Mouse (Mus musculus) CD4-positive, CD25-positive, alpha-beta regulatory T cell, adult 2 months (primary cell): ENCODE measurements around the gene Arhgap18.

Experiments
- DNase-seq: peaks from one replicate; pipeline ENCODE4 v3.0.0-alpha.2; 2012; ENCODE audit warnings: low read depth, low spot score

The Arhgap18 gene

GRCm38 (mm10) chr10:26828412-26829137, 75.4 kb downstream of the Arhgap18 start:
- peak; percentile 30 for DNase-seq

GRCm38 (mm10) chr10:26832068-26832467, 78.8 kb downstream of the Arhgap18 start:
- no peak for DNase-seq

GRCm38 (mm10) chr10:26832669-26833249, 79.5 kb downstream of the Arhgap18 start:
- no peak for DNase-seq

GRCm38 (mm10) chr10:26833393-26833792, 80.2 kb downstream of the Arhgap18 start:
- DNase-seq = no peak

- no peak for DNase-seq
Observed at GRCm38 (mm10) chr10:26849311-26849710, 96.1 kb downstream of the Arhgap18 start.

- no peak for DNase-seq
Observed at GRCm38 (mm10) chr10:26849854-26850253, 96.6 kb downstream of the Arhgap18 start.

GRCm38 (mm10) chr10:26854556-26855100, 101.4 kb downstream of the Arhgap18 start:
- no peak for DNase-seq

- no peak for DNase-seq
Observed at GRCm38 (mm10) chr10:26855851-26856535, 102.8 kb downstream of the Arhgap18 start.

- no peak for DNase-seq
Observed at GRCm38 (mm10) chr10:26857583-26857982, 104.4 kb downstream of the Arhgap18 start.

GRCm38 (mm10) chr10:26858537-26858936, 105.3 kb downstream of the Arhgap18 start:
- no peak for DNase-seq

GRCm38 (mm10) chr10:26861231-26861630, 108.0 kb downstream of the Arhgap18 start:
- no peak for DNase-seq

- DNase-seq = no peak
Observed at GRCm38 (mm10) chr10:26862207-26862606, 109.0 kb downstream of the Arhgap18 start.

GRCm38 (mm10) chr10:26863982-26864381, 110.8 kb downstream of the Arhgap18 start:
- no peak for DNase-seq

GRCm38 (mm10) chr10:26870802-26871201, 117.6 kb downstream of the Arhgap18 start:
- no peak for DNase-seq

- no peak for DNase-seq
Observed at GRCm38 (mm10) chr10:26877309-26877708, 124.1 kb downstream of the Arhgap18 start.

- peak; percentile 3 for DNase-seq
Observed at GRCm38 (mm10) chr10:26878924-26879600, 125.8 kb downstream of the Arhgap18 start.

GRCm38 (mm10) chr10:26884949-26885348, 131.7 kb downstream of the Arhgap18 start:
- no peak for DNase-seq

- no peak for DNase-seq
Observed at GRCm38 (mm10) chr10:26889226-26889625, 136.0 kb downstream of the Arhgap18 start.

- no peak for DNase-seq
Observed at GRCm38 (mm10) chr10:26889754-26890153, 136.5 kb downstream of the Arhgap18 start.

- DNase-seq = peak; percentile 84
Observed at GRCm38 (mm10) chr10:26890269-26890955, 137.2 kb downstream of the Arhgap18 start.

- no peak for DNase-seq
Observed at GRCm38 (mm10) chr10:26893091-26893490, 139.9 kb downstream of the Arhgap18 start.
